Mouse (Mus musculus) limb, embryonic 11.5 days (tissue): ENCODE data around the gene Fam155a. TPM values are rescaled to one million over a fixed set of nuclear protein-coding genes. Genes with fewer than 3 reads are reported as not detected.
A peak's percentile ranks its signal among the peaks of the same experiment; 100 is the strongest.

Experiments used
- ATAC-seq: fragments of 200-750 bp; cut with Nextera tagmentation; 2 replicates; pipeline ENCODE4 v1.8.0; 2017; ENCODE audit warnings: low read depth; ENCODE audit not compliant: insufficient number of reproducible peaks, low FRiP score, low TSS enrichment
- DNase-seq: peaks from one replicate; pipeline ENCODE4 v3.0.0-alpha.2; 2015; ENCODE audit warnings: low spot score
- H3K27ac ChIP-seq: fragments of 300-500 bp; sonication (generic); replicated peaks from 2 replicates; pipeline ENCODE4 v1.5.1; 2014; ENCODE audit warnings: low read depth, mild to moderate bottlenecking, low read length
- H3K27me3 ChIP-seq: fragments of 300-500 bp; sonication (generic); 2 replicates; pipeline ENCODE4 v1.6.1; 2014; ENCODE audit warnings: mild to moderate bottlenecking, low read length, mixed read lengths; ENCODE audit not compliant: control insufficient read depth, insufficient read depth
- H3K36me3 ChIP-seq: fragments of 300-500 bp; sonication (generic); 2 replicates; pipeline ENCODE4 v1.6.1; 2014; ENCODE audit warnings: mild to moderate bottlenecking, low read length, moderate library complexity, mixed read lengths; ENCODE audit not compliant: control insufficient read depth, insufficient read depth
- H3K4me1 ChIP-seq: fragments of 300-500 bp; sonication (generic); 2 replicates; pipeline ENCODE4 v1.6.1; 2014; ENCODE audit warnings: low read length, mixed read lengths; ENCODE audit not compliant: control insufficient read depth, insufficient read depth
- H3K4me2 ChIP-seq: fragments of 300-500 bp; sonication (generic); 2 replicates; pipeline ENCODE4 v1.6.1; 2014; ENCODE audit warnings: low read depth, mild to moderate bottlenecking, moderate library complexity; ENCODE audit not compliant: severe bottlenecking
- H3K4me3 ChIP-seq: fragments of 300-500 bp; sonication (generic); 2 replicates; pipeline ENCODE4 v1.5.1; 2014; ENCODE audit warnings: low read depth, low read length
- H3K9ac ChIP-seq: fragments of 300-500 bp; sonication (generic); 2 replicates; pipeline ENCODE4 v1.6.1; 2014; ENCODE audit warnings: mild to moderate bottlenecking, low read length
- H3K9me3 ChIP-seq: fragments of 300-500 bp; sonication (generic); 2 replicates; pipeline ENCODE4 v1.6.1; 2016; ENCODE audit warnings: low read length; ENCODE audit not compliant: control insufficient read depth
- WGBS: fragments of 180-500 bp; shearing (Covaris S2); extraction: QIAGEN DNeasy Blood & Tissue Kit; methylation state at CpG from one replicate; pipeline ENCODE4 v1.1.7; 2014; 5-methylcytosine and 5-hydroxymethylcytosine counted together
- polyA plus RNA-seq: library from polyadenylated mRNA; unstranded; fragments of >200 nt; fragmentation: Nextera tagmentation; extraction: Ambion mirVana; gene quantifications from 2 replicates; pipeline ENCODE4 v1.2.1, GENCODE M21; 2014

Gene Fam155a
- polyA plus RNA-seq, 1 experiment from 2014 or later: 0.15 TPM

GRCm38 (mm10) chr8:9255316-9255715 lies 515.6 kb downstream of the Fam155a start:
- ATAC-seq (no peak), DNase-seq (no peak)
- WGBS: 88% methylated on average over 5 of the region's 5 CpGs
- no peaks in the 10 kb centered on the region for H3K4me1 ChIP-seq
- H3K36me3 ChIP-seq: no peaks in the 10 kb centered on the region
- no peak overlapping the region for H3K4me3 ChIP-seq
- H3K27ac ChIP-seq: no peak overlapping the region
- no peaks in the 10 kb centered on the region for H3K27me3 ChIP-seq
- no peak overlapping the region for H3K9ac ChIP-seq
- no peaks in the 10 kb centered on the region for H3K9me3 ChIP-seq
- H3K4me2 ChIP-seq: no peak overlapping the region

- Histone ChIP-seq H3K9me3 (no peaks in the 10 kb centered on the region), H3K27me3 (no peaks in the 10 kb centered on the region), H3K9ac (no peak overlapping the region), H3K27ac (no peak overlapping the region), H3K4me1 (no peaks in the 10 kb centered on the region), H3K4me2 (no peak overlapping the region), H3K4me3 (no peak overlapping the region), H3K36me3 (no peaks in the 10 kb centered on the region)
- 76% methylated on average over 4 of the region's 4 CpGs for WGBS
- ATAC-seq: no peak
- no peak for DNase-seq
Observed at GRCm38 (mm10) chr8:9252991-9253390, 518.0 kb downstream of the Fam155a start.

GRCm38 (mm10) chr8:9248109-9248821 lies 522.7 kb downstream of the Fam155a start:
- ATAC-seq (no peak), DNase-seq (no peak)
- H3K4me2 ChIP-seq: no peak overlapping the region
- no peak overlapping the region for H3K4me3 ChIP-seq
- H3K4me1 ChIP-seq: no peaks in the 10 kb centered on the region
- H3K27me3 ChIP-seq: no peaks in the 10 kb centered on the region
- H3K9me3 ChIP-seq: no peaks in the 10 kb centered on the region
- no peak overlapping the region for H3K9ac ChIP-seq
- H3K27ac ChIP-seq: no peak overlapping the region
- WGBS: 66% methylated on average over 17 of the region's 17 CpGs
- no peaks in the 10 kb centered on the region for H3K36me3 ChIP-seq

- ATAC-seq (no peak), DNase-seq (peak; percentile 44)
- H3K36me3 ChIP-seq: no peaks in the 10 kb centered on the region
- no peak overlapping the region for H3K27ac ChIP-seq
- WGBS: 11% methylated on average over 5 of the region's 5 CpGs
- H3K4me3 ChIP-seq: no peak overlapping the region
- no peaks in the 10 kb centered on the region for H3K4me1 ChIP-seq
- no peak overlapping the region for H3K9ac ChIP-seq
- H3K27me3 ChIP-seq: no peaks in the 10 kb centered on the region
- H3K4me2 ChIP-seq: no peak overlapping the region
- no peaks in the 10 kb centered on the region for H3K9me3 ChIP-seq
Observed at GRCm38 (mm10) chr8:9245994-9246393, 525.0 kb downstream of the Fam155a start.

- Histone ChIP-seq H3K36me3 (no peaks in the 10 kb centered on the region), H3K4me3 (no peak overlapping the region), H3K4me1 (no peaks in the 10 kb centered on the region), H3K9ac (no peak overlapping the region), H3K27ac (no peak overlapping the region), H3K27me3 (no peaks in the 10 kb centered on the region), H3K9me3 (no peaks in the 10 kb centered on the region), H3K4me2 (no peak overlapping the region)
- WGBS: 30% methylated on average over 5 of the region's 5 CpGs
- ATAC-seq (no peak), DNase-seq (no peak)
Observed at GRCm38 (mm10) chr8:9240996-9241395, 530.0 kb downstream of the Fam155a start.

- H3K9ac ChIP-seq: no peak overlapping the region
- DNase-seq (no peak), ATAC-seq (no peak)
- 70% methylated on average over 11 of the region's 11 CpGs for WGBS
- no peak overlapping the region for H3K27ac ChIP-seq
- H3K9me3 ChIP-seq: no peaks in the 10 kb centered on the region
- H3K4me3 ChIP-seq: no peak overlapping the region
- no peak overlapping the region for H3K4me2 ChIP-seq
- H3K4me1 ChIP-seq: no peaks in the 10 kb centered on the region
- H3K27me3 ChIP-seq: no peaks in the 10 kb centered on the region
- no peaks in the 10 kb centered on the region for H3K36me3 ChIP-seq
Observed at GRCm38 (mm10) chr8:9239741-9240140, 531.2 kb downstream of the Fam155a start.

- Histone ChIP-seq H3K4me2 (no peak overlapping the region), H3K9me3 (no peaks in the 10 kb centered on the region), H3K36me3 (no peaks in the 10 kb centered on the region), H3K27ac (no peak overlapping the region), H3K27me3 (no peaks in the 10 kb centered on the region), H3K4me1 (no peaks in the 10 kb centered on the region), H3K4me3 (no peak overlapping the region), H3K9ac (no peak overlapping the region)
- ATAC-seq: no peak
- WGBS: 59% methylated on average over 9 of the region's 9 CpGs
- DNase-seq: no peak
Observed at GRCm38 (mm10) chr8:9238974-9239373, 532.0 kb downstream of the Fam155a start.

GRCm38 (mm10) chr8:9233326-9233919 lies 537.5 kb downstream of the Fam155a start:
- Histone ChIP-seq H3K4me1 (no peaks in the 10 kb centered on the region), H3K9me3 (no peaks in the 10 kb centered on the region), H3K9ac (no peak overlapping the region), H3K27ac (no peak overlapping the region), H3K36me3 (no peaks in the 10 kb centered on the region), H3K4me2 (no peak overlapping the region), H3K27me3 (no peaks in the 10 kb centered on the region), H3K4me3 (no peak overlapping the region)
- peak; percentile 94 for DNase-seq
- 4% methylated on average over 12 of the region's 12 CpGs for WGBS
- peak; percentile 82 for ATAC-seq
